Mouse (Mus musculus) mature B cell (primary cell): ENCODE results near the gene Usp29.
"Not testable (repeated sequence)": the region's sequence is repeated elsewhere in the genome, so short reads cannot be mapped to it uniquely, and the experiment has no call there.

Experiments
- in situ Hi-C: fragments of 300-500 bp; cut with MboI; formaldehyde crosslinking; loops from 2 replicates; pipeline ENCODE4 v1.14.3; 2019

Usp29 gene

DNA sequence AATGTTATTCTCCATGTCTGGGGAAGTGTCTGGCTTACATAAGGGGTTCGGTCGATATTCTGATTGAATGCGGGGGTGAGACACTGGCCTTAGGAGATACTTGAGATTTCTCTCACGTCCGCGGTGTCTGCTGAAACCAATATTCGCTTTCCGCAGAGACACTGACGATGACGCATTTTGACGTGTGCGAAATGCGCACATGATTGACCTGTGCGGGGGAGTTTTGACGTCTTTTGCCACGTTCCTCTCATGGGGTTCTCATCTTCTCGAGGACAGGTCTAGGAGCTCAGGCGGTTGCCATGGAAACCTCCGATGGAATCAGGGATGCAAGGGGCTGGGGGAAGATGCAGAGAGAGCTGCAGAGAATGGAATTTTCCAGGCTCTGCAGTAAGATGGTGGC is 144.1 kb downstream of the Usp29 start:
- in situ Hi-C loops, result no loop called here

DNA sequence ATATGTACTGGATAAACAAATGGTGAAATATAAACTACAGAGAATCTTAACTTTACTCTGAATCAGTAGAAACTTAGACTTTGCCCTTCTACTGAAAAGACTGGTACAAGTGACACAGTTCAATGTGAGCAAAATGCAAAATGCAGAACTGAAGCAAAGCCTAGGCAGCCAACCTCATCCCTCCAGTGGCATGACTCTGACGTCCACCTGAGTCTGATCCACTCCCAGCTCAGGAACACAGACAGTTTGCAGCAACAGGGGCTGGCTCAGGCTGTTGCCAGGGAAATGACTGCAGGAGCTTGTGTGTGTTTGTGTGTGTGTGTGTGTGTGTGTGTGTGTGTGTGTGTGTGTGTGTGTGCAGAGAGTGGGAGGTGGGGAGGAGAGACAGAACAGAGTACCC is 147.8 kb downstream of the Usp29 start:
- in situ Hi-C loops, result no loop called here

DNA sequence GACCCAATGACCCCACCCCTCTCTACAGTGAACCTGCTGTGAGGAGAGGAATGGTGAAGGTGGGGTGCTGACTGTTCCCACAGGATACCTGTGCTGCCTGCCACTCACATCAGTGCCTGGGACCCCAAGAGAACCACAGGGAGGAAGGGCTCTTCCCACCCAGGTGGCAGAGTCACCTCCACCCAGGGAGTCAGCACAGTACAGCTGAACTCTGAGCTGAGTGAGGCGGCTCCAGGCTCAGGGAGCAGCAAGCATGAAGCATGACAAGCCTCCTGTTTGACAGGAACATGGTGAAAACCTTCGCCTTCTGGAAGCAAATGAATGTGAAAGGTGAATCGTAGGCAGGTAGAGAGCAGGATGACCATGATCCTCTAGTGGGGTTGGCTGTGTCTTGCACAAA is 148.5 kb downstream of the Usp29 start:
- in situ Hi-C loops, result not testable (repeated sequence)

DNA sequence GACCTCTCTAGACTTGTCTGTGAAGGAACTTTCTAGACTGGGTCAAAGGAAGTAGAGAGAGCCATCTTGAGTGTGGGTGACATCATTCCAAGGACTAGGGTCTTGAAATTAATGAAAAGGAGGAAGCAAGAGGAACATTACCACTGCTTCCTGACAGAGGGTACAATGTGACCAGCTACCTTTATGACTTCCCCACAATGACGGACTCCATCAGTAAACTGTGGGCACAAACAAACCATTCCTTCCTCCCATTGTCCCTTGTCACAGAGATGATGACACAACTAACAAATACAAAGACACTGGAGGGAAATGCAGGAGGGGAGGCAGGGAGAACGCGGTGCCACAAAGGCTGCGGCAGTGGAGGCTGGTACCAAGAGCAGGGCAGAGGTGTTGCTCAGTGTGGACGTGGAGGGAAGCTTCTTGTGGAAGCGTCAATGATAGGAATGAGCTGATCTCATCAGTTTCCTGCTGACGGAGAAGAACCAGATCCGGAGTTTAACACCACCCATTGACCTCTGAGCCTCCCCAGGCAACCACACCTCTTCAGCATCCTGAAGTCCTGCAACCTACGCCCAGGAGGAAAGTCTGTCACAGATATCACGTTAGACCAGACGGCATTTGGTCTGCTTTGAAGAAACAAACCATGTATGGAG is 149.3 kb downstream of the Usp29 start:
- in situ Hi-C loops, result no loop called here

DNA sequence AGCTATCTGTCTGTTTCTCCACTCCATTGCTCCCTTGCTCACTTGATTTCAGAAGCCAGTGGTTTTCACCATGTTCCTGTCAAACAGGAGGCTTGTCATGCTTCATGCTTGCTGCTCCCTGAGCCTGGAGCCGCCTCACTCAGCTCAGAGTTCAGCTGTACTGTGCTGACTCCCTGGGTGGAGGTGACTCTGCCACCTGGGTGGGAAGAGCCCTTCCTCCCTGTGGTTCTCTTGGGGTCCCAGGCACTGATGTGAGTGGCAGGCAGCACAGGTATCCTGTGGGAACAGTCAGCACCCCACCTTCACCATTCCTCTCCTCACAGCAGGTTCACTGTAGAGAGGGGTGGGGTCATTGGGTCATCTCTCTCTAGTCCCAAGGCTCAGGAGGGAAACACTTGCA is 150.5 kb downstream of the Usp29 start:
- in situ Hi-C loops, result not testable (repeated sequence)

- in situ Hi-C loops, result no loop called here
These were observed 151.2 kb downstream of the Usp29 start for GRCm38 (mm10) chr7:6881473-6882046.

DNA sequence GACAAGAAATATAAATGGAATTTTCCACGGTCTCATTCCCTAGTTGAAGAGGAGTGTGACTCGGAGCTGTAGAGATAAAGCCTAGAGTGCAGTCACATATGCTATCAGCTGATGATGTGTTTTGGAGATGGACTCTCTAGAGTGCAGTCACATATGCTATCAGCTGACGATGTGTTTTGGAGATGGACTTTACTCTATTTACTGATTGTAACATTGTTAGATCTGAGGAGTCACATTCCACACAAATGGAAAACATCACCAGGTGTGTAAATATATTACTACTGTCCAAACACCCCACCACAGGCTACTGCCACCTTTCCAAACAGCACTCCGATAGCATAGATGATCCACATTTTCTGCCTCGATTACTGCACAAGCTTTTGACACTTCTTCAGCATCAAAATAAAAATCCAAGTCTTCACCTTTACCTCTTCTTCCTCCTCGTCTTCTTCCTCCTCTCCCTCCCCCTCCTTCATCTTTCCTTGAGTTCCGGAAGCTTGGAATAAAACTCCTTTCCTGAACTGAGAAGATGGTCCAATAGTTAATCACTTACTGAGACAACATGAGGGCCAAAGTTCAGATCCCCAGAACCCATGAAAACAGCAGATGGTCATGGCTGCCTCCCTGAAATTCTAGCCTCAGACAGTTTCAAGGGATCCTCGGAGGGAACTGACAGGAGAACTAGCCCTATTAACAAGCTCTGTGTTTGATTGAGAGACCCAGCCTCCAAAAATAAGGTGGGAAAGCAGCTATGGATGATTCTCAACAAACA is 153.2 kb downstream of the Usp29 start:
- in situ Hi-C loops, result no loop called here

- in situ Hi-C loops, result no loop called here
These were observed 155.0 kb downstream of the Usp29 start for GRCm38 (mm10) chr7:6885416-6885815.

DNA sequence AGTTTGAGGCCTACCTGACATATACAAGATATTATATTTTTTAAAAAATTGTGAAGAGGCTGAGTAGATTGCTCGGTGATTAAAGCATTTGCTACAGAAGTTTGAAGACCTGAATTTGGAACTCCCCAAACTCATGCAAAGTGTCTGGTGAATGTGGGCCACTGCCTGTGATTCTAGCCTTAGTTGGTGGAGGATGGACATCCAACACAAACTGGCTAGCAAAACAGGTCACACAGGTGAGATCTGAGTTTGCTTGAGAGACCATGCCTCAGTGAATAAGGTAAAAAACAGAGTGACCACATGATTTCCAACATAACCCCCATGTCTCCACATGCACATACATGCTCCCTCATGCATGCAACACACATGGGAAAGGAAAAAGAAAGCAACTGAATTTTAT is 156.5 kb downstream of the Usp29 start:
- in situ Hi-C loops, result no loop called here

GRCm38 (mm10) chr7:6889871-6890270 is 159.5 kb downstream of the Usp29 start:
- in situ Hi-C loops, result no loop called here

DNA sequence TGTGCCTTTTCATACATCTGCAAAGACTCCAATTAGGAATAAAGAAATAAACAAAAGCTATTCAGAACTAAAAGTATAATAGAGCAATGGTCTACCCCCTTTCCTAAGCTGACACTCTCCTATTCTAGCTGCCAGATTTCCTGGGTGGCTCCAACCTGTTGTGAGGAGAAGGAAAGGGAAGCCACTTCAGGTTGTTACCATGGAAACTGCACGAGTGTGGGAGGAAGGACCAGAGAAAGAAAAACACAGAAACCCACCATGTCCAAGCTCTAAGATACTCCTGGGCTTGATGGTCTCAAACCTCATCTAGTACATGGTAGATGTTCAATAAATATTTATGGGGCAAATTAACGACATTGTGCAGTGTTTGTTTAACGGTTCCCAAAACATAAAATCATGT is 160.8 kb downstream of the Usp29 start:
- in situ Hi-C loops, result no loop called here

- in situ Hi-C loops, result not testable (repeated sequence)
These were observed 166.6 kb downstream of the Usp29 start for GRCm38 (mm10) chr7:6897021-6897420.

DNA sequence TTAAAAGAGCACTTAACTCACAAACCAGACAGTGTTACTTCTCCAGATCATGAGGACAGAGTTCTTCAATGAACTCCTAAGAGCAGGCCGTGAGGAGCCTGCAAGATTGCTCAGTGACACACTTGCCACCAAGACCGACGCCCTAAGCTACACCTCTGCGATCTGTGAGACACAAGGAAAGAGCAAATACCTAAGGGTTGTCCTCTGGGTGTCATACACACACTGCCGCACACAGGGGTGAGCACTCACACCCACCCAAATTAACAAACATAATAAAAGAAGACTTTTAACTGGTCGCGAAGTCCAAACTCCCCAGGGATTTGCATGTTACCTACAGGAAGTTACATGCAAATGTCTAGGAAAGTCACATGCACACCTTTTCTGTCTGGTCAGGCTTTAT is 170.3 kb downstream of the Usp29 start:
- in situ Hi-C loops, result no loop called here

DNA sequence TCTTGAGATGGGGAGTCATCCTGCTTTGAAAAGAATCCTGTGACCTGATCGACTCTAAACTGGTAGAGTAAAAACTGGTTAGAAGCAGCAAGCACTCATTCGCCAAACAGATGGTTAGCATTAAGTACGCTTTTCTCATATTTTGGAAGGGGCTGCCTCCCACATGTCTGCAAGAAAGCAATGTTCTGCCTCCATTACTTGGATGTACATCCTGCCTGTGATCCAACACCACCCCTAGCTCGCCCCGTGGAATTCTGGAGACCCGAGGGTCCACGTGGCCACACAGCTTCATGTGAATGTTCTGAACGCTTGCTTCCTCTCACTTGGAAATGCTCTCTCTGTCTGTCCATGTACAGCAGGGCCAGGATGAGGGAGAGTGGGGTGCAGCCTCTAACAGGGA is 173.1 kb downstream of the Usp29 start:
- in situ Hi-C loops, result no loop called here

DNA sequence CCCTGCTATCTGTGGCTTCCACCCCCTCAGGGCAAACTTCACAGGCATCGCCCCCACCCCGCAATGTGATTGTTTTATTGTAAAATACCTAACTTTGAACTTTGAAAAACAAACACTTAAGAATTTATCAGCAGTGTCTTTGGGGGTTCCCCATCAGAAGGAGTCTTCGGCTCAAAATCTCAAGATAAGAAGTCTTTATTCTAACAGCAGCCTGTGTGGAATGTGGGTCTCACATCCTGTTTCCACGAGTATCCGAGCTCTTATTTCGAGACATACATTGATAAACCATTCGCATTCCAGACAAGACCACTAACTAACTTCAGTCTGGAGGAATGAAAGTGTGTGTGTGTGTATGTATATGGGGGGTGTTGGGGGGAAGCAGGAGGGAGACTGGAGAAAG is 180.1 kb downstream of the Usp29 start:
- in situ Hi-C loops, result no loop called here

GRCm38 (mm10) chr7:6911731-6912130 is 181.4 kb downstream of the Usp29 start:
- in situ Hi-C loops, result no loop called here

GRCm38 (mm10) chr7:6913439-6914380 is 183.3 kb downstream of the Usp29 start:
- in situ Hi-C loops, result no loop called here

- in situ Hi-C loops, result no loop called here
These were observed 186.7 kb downstream of the Usp29 start for GRCm38 (mm10) chr7:6917126-6917525.

DNA sequence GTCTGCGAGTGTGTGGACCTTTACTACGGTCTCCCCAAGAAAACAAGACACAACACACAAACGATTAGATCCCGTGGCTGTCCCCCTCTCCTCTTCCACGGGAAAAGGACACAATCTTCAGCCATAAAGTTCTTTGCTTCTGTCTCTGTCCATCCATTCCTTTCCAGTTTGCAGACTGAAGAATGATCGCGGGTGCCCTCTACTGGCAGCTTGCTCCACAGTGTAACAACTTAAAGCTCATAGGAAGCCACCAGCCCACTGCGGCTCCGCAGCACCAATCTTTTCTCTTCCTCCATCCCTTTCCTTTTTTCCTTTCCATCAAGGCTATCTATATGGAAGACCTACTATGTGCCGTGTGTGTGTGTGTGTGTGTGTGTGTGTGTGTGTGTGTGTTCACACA is 187.9 kb downstream of the Usp29 start:
- in situ Hi-C loops, result no loop called here

DNA sequence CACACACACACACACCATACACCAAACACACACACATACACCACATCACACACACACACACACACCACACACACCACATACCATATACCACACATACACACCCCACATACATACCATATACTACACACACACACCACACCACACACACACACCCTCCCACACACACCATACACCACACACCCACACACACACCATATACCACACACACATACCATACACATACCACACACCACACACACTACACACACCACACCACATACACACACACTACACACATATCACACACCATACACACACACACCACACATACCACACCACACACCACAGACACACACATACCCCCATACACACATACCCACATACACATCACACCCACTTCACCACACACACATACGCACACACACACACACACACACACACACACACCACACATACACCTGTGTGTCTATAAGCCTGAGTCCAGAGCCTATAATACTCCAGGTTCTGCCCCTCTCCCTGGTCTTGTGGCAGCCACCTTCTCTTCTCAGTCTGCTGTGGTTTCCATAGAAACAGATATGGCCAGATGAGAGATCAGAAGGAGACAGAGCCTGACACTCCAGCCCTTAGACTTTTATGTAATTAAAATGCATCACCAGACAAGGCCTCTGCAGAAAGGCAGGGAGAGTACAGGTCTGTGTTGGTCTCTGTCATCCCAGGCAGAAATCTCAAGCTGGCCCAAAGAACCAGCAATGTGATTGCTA is 188.9 kb downstream of the Usp29 start:
- in situ Hi-C loops, result no loop called here

- in situ Hi-C loops, result no loop called here
These were observed 193.1 kb downstream of the Usp29 start for GRCm38 (mm10) chr7:6923515-6923914.
